Mouse (Mus musculus) hindbrain, embryonic 15.5 days (tissue): ENCODE results near the gene Aldh1a3. TPM values are rescaled to one million over a fixed set of nuclear protein-coding genes. Genes with fewer than 3 reads are reported as not detected.

ENCODE experiments used
- ATAC-seq: fragments of 200-750 bp; cut with Nextera tagmentation; 2 replicates; pipeline ENCODE4 v1.8.0; 2017; ENCODE audit warnings: low read depth, moderate number of reproducible peaks, moderate TSS enrichment; ENCODE audit not compliant: low FRiP score
- H3K27ac ChIP-seq: fragments of 300-500 bp; sonication (generic); replicated peaks from 2 replicates; pipeline ENCODE4 v1.5.1; 2015; ENCODE audit warnings: mild to moderate bottlenecking, inconsistent platforms
- H3K27me3 ChIP-seq: fragments of 300-500 bp; sonication (generic); 2 replicates; pipeline ENCODE4 v1.6.1; 2015; ENCODE audit warnings: control low read depth, inconsistent platforms
- H3K36me3 ChIP-seq: fragments of 300-500 bp; sonication (generic); 2 replicates; pipeline ENCODE4 v1.6.1; 2015; ENCODE audit warnings: control low read depth, inconsistent platforms
- H3K4me1 ChIP-seq: fragments of 300-500 bp; sonication (generic); replicated peaks from 2 replicates; pipeline ENCODE4 v1.6.1; 2015; ENCODE audit warnings: control low read depth, inconsistent platforms
- H3K4me2 ChIP-seq: fragments of 300-500 bp; sonication (generic); 2 replicates; pipeline ENCODE4 v1.6.1; 2015; ENCODE audit warnings: moderate library complexity, mild to moderate bottlenecking, inconsistent platforms
- H3K4me3 ChIP-seq: fragments of 300-500 bp; sonication (generic); 2 replicates; pipeline ENCODE4 v1.5.1; 2015; ENCODE audit warnings: mild to moderate bottlenecking, inconsistent platforms
- H3K9ac ChIP-seq: fragments of 300-500 bp; sonication (generic); 2 replicates; pipeline ENCODE4 v1.6.1; 2015; ENCODE audit warnings: inconsistent platforms
- H3K9me3 ChIP-seq: fragments of 300-500 bp; sonication (generic); 2 replicates; pipeline ENCODE4 v1.6.1; 2016; ENCODE audit warnings: control low read depth, inconsistent platforms
- WGBS: fragments of 180-500 bp; shearing (Covaris S2); methylation state at CpG from one replicate; pipeline ENCODE4 v1.1.7; 2015; 5-methylcytosine and 5-hydroxymethylcytosine counted together
- polyA plus RNA-seq: library from polyadenylated mRNA; unstranded; fragments of >200 nt; fragmentation: Nextera tagmentation; extraction: Ambion mirVana; gene quantifications from 2 replicates; pipeline ENCODE4 v1.2.1, GENCODE M21; 2015

Aldh1a3 gene
- 2.1 and 2.9 TPM in 2 replicates for polyA plus RNA-seq

DNA sequence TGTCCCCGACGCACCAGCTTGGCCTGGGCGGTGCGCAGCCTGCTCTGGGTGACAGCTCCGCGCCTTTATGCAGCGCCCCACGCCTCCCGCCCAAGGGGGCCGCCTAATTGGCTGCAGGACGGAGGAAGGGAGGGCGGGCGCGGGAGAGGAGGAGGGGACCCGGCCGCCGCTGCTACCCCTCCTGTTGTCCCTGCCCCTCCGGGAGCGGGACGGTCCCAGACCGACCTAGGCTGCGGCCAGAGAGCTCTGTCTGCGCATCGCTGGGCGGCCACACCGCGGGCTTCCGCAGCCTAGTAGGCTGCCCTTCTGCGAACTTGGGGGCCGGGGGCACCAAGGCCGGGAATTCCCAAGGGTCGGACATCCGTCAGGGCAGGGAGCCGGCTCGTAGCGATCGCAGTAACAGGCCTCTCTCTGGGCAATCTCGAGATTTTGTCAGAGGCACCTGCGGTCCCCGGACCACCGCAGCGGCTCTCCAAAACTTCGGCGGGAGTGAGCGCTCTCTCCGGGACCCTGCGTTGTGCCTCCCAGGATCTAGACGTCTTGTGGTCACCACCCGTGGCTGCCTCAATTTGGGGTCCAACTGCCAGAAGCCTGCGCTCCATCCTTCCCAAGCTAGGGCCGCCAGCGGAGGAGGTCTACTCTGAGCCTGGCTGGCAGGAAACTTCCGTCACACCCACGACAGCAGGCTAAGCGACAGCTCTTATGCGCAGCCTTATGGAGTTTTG lies at the start of gene Aldh1a3:
Aldh1a3 (minus strand) TSS at position 81 of the 725 bp plus-strand sequence.
- Histone ChIP-seq H3K9me3 (no peaks in the 10 kb centered on the region), H3K4me2 (peak within 1 kb of the TSS; percentile 97), H3K36me3 (no peaks in the 10 kb centered on the region), H3K27ac (no peak within 1 kb of the TSS), H3K4me3 (peak within 1 kb of the TSS; percentile 46), H3K9ac (peak within 1 kb of the TSS; percentile 29; the same call in 1 of the 2 replicates), H3K4me1 (peaks cover 12% of the 10 kb centered on the region), H3K27me3 (peaks cover 57% of the 10 kb centered on the region)
- under 1% methylated on average over 55 of the region's 56 CpGs for WGBS
- ATAC-seq: peak; percentile 72

GRCm38 (mm10) chr7:66476289-66476688 lies 49.0 kb upstream of the Aldh1a3 start:
- H3K4me1 ChIP-seq: no peaks in the 10 kb centered on the region
- 63% methylated on average over 8 of the region's 8 CpGs for WGBS
- ATAC-seq: no peak

DNA sequence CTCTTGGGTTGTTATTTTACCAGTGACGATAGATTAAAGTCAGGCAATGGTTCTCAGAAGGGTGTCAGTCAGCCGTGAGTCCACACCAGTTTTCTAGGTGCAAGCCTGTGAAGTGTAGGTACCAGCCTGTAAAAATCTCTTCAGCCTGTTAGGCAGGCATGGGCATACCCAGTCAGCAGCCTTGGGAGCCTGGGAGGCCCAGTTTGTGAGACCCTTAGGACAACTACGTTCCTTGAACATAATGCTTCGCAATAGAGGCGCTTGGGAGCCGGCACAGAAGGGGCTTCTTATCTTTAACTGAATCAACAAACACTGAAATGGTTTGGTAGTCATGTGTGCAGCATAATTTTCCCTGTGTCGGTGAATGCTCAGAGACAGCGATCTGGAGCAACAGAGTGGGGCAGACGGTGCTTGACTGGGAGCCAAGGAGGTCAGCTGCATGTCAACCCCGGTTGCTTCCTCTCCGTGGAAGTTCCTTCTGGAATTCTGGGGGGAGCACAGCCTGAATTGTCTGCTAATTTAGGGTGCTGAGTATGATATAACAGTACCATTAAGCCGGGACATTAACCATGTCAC lies 44.4 kb upstream of the Aldh1a3 start:
- Histone ChIP-seq H3K27ac (no peak overlapping the region), H3K9ac (no peak overlapping the region), H3K4me1 (no peaks in the 10 kb centered on the region), H3K9me3 (no peaks in the 10 kb centered on the region), H3K27me3 (no peaks in the 10 kb centered on the region), H3K4me3 (no peak overlapping the region), H3K36me3 (no peaks in the 10 kb centered on the region), H3K4me2 (no peak overlapping the region)
- WGBS: 59% methylated on average over 12 of the region's 12 CpGs
- ATAC-seq: no peak

More at GRCm38 (mm10) chr7:66476289-66476688, 49.0 kb upstream of the Aldh1a3 start:
- Histone ChIP-seq H3K27ac (no peak overlapping the region), H3K4me3 (no peak overlapping the region), H3K9me3 (no peaks in the 10 kb centered on the region), H3K9ac (no peak overlapping the region), H3K4me2 (no peak overlapping the region), H3K36me3 (no peaks in the 10 kb centered on the region), H3K27me3 (no peaks in the 10 kb centered on the region)

- Histone ChIP-seq H3K4me2 (no peak overlapping the region), H3K36me3 (no peaks in the 10 kb centered on the region), H3K4me1 (no peaks in the 10 kb centered on the region), H3K9me3 (no peaks in the 10 kb centered on the region), H3K27ac (no peak overlapping the region), H3K4me3 (no peak overlapping the region), H3K27me3 (no peaks in the 10 kb centered on the region), H3K9ac (no peak overlapping the region)
- WGBS: 72% methylated on average over 14 of the region's 14 CpGs
- ATAC-seq: no peak
Observed at GRCm38 (mm10) chr7:66466641-66467040, 39.3 kb upstream of the Aldh1a3 start.

DNA sequence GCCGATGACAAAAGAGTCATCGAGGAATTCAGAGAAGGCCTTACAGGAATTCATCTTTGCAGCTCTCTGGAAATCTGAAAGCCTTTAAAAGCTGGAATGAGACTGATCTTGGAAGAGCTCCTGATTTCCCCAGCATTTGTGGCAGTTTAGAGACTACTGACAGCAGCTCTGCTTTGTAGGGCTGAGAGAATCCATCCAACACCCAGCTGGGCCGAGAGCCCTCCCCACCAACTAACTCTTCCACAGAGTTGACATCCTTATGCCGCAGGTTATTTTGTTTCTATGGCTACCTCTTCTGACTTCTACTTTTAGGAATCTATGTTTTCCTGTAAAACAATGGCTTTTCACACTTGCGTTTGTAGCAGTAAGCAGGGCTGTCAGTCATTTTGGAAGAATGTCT lies 37.9 kb upstream of the Aldh1a3 start:
- no peaks in the 10 kb centered on the region for H3K36me3 ChIP-seq
- no peaks in the 10 kb centered on the region for H3K4me1 ChIP-seq
- no peak overlapping the region for H3K27ac ChIP-seq
- H3K4me3 ChIP-seq: no peak overlapping the region
- no peaks in the 10 kb centered on the region for H3K9me3 ChIP-seq
- H3K4me2 ChIP-seq: no peak overlapping the region
- no peak for ATAC-seq
- H3K9ac ChIP-seq: no peak overlapping the region
- WGBS: 48% methylated on average over 5 of the region's 5 CpGs
- H3K27me3 ChIP-seq: no peaks in the 10 kb centered on the region

DNA sequence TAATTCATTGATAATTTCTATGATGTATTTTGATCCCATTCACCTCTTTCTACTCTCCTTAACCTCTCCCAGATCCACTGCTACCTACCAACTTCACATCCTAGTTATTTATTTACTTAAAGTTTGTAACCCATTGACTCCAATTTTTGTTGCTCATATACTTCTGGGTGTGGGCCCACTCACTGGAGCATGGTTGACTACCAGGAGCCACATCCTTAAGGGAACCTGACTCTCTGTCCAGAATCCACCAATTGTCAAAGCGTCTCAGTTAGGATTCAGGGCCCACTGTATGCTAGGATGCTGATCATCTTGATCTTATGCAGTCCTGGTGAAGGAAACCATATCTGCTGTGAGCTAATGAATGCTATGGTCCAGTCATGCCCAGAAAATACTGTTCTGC lies 35.8 kb upstream of the Aldh1a3 start:
- Histone ChIP-seq H3K27ac (no peak overlapping the region), H3K27me3 (no peaks in the 10 kb centered on the region), H3K36me3 (no peaks in the 10 kb centered on the region), H3K9ac (no peak overlapping the region), H3K4me1 (no peaks in the 10 kb centered on the region), H3K9me3 (no peaks in the 10 kb centered on the region), H3K4me3 (no peak overlapping the region), H3K4me2 (no peak overlapping the region)
- ATAC-seq: no peak
- WGBS: 92% methylated on average over 1 of the region's 1 CpGs

- Histone ChIP-seq H3K4me2 (no peak overlapping the region), H3K9me3 (no peaks in the 10 kb centered on the region), H3K4me1 (peaks cover 11% of the 10 kb centered on the region), H3K36me3 (no peaks in the 10 kb centered on the region), H3K27me3 (no peaks in the 10 kb centered on the region), H3K27ac (no peak overlapping the region), H3K9ac (no peak overlapping the region), H3K4me3 (no peak overlapping the region)
- WGBS: 63% methylated on average over 12 of the region's 12 CpGs
- no peak for ATAC-seq
Observed at GRCm38 (mm10) chr7:66451622-66452295, 24.4 kb upstream of the Aldh1a3 start.

DNA sequence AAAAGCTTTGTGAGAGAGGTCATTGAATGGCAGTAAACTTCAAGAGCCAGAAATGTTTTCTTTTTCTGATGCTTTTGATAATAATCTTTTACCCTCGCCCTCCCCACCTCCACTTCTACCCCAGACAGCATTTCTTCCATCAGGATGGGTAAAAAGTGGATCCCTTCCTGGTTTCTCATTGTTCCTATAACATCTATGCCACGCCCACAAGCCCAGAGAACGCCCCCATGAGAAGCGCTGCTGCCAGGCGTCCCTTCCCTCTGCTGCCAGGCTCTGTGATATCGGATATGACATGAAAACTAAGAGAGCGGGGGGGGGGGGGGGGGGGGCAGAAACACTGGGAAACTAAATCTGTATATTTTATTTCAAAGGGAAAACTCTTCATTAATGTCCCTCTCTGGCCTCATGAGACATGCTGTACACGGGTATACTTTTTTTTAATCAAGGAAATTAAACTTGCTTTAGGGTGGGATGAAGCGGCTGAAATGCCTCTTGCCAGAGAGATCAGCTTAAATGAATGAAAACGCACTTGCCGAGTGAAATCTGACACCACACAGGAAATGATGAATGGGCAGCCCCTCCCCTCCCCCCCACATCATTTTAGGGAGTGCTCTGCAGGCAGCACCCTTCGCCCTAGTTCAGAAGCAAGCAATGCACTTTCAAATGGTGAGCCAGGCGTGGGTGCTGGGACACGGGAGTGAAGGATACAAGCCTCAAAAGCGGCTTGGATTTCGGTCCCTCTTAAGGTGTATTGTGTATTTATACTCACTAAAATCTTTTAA lies 22.8 kb upstream of the Aldh1a3 start:
- no peaks in the 10 kb centered on the region for H3K36me3 ChIP-seq
- H3K4me2 ChIP-seq: peak overlapping the region; percentile 59
- no peaks in the 10 kb centered on the region for H3K27me3 ChIP-seq
- 0 out of 2 replicates have a peak overlapping the region, but pooled peaks have one; percentile 6 for H3K9ac ChIP-seq
- 5% methylated on average over 16 of the region's 16 CpGs for WGBS
- H3K4me3 ChIP-seq: peak overlapping the region; percentile 27
- peak; percentile 59 for ATAC-seq
- peaks cover 13% of the 10 kb centered on the region for H3K4me1 ChIP-seq
- H3K9me3 ChIP-seq: no peaks in the 10 kb centered on the region
- peak overlapping the region; percentile 27; the same call in 1 of the 2 replicates for H3K27ac ChIP-seq

DNA sequence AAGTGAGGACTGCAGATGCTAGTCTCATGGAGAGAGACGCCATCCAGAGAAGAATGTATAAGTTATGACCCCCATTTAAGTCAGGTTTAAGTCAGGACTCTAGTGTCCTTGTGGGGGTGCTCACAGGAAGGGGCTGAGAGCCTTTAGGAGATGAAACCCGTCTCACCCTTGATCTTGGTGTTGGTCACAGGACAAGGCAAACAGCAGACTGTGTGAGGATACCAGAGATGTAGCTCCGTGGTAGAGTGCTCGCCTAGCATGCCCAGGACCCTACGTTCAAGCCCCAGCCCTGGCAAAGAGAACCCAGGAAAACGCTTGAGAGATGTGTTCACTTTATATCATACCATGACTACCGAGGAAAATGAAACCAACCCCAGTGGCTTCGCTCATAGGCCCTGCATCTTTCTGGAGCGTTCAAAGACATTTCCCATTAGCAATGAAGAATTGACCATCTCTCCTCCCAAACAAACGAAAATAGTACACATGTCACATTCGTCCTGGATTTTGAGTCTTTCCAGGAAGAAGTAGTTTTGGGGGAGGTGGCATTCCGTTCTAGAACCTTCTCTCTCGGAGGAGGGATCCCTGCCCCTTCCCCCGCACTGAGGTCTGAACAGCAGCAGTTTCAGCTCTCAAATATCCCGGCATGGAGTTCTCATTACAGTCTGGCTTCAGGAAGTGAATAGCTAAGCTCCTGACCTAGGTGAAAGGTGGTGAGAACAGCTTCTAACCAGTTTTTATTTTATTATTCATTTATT lies 21.6 kb upstream of the Aldh1a3 start:
- no peak for ATAC-seq
- H3K9ac ChIP-seq: no peak overlapping the region
- WGBS: 74% methylated on average over 15 of the region's 15 CpGs

GRCm38 (mm10) chr7:66448304-66448703 lies 21.0 kb upstream of the Aldh1a3 start:
- Histone ChIP-seq H3K4me2 (no peak overlapping the region), H3K27ac (no peak overlapping the region), H3K36me3 (no peaks in the 10 kb centered on the region), H3K27me3 (no peaks in the 10 kb centered on the region), H3K4me1 (peaks cover 17% of the 10 kb centered on the region), H3K9me3 (no peaks in the 10 kb centered on the region), H3K4me3 (no peak overlapping the region), H3K9ac (no peak overlapping the region)
- ATAC-seq: no peak
- WGBS: 48% methylated on average over 10 of the region's 10 CpGs

More for the DNA sequence above, 21.6 kb upstream of the Aldh1a3 start:
- H3K36me3 ChIP-seq: no peaks in the 10 kb centered on the region
- H3K27me3 ChIP-seq: no peaks in the 10 kb centered on the region
- H3K27ac ChIP-seq: no peak overlapping the region
- no peak overlapping the region for H3K4me2 ChIP-seq
- no peaks in the 10 kb centered on the region for H3K9me3 ChIP-seq
- H3K4me3 ChIP-seq: no peak overlapping the region
- H3K4me1 ChIP-seq: peaks cover 17% of the 10 kb centered on the region

- peaks cover 17% of the 10 kb centered on the region for H3K4me1 ChIP-seq
- H3K9me3 ChIP-seq: no peaks in the 10 kb centered on the region
- no peak overlapping the region for H3K4me2 ChIP-seq
- 87% methylated on average over 3 of the region's 3 CpGs for WGBS
- no peak for ATAC-seq
- H3K27me3 ChIP-seq: no peaks in the 10 kb centered on the region
- H3K4me3 ChIP-seq: no peak overlapping the region
- H3K9ac ChIP-seq: no peak overlapping the region
- H3K27ac ChIP-seq: no peak overlapping the region
- no peaks in the 10 kb centered on the region for H3K36me3 ChIP-seq
Observed at GRCm38 (mm10) chr7:66446860-66447259, 19.5 kb upstream of the Aldh1a3 start.
